Mouse (Mus musculus) liver, embryonic 15.5 days (tissue): Measurements from ENCODE around the gene Cpeb2. TPM values are rescaled to one million over a fixed set of nuclear protein-coding genes. Genes with fewer than 3 reads are reported as not detected.
A peak's percentile ranks its signal among the peaks of the same experiment; 100 is the strongest.

Experiments
- ATAC-seq: fragments of 200-750 bp; cut with Nextera tagmentation; 2 replicates; pipeline ENCODE4 v1.8.0; 2017; ENCODE audit warnings: moderate number of reproducible peaks, mild to moderate bottlenecking, moderate library complexity; ENCODE audit not compliant: insufficient read depth
- H3K27ac ChIP-seq: fragments of 300-500 bp; sonication (generic); replicated peaks from 2 replicates; pipeline ENCODE4 v1.5.1; 2015; ENCODE audit warnings: mild to moderate bottlenecking, inconsistent platforms
- H3K27me3 ChIP-seq: fragments of 300-500 bp; sonication (generic); 2 replicates; pipeline ENCODE4 v1.6.1; 2015; ENCODE audit warnings: mild to moderate bottlenecking, inconsistent platforms
- H3K36me3 ChIP-seq: fragments of 300-500 bp; sonication (generic); replicated peaks from 2 replicates; pipeline ENCODE4 v1.6.1; 2015; ENCODE audit warnings: moderate library complexity, mild to moderate bottlenecking, inconsistent platforms
- H3K4me1 ChIP-seq: fragments of 300-500 bp; sonication (generic); replicated peaks from 2 replicates; pipeline ENCODE4 v1.6.1; 2015; ENCODE audit warnings: inconsistent platforms
- H3K4me2 ChIP-seq: fragments of 300-500 bp; sonication (generic); 2 replicates; pipeline ENCODE4 v1.6.1; 2015; ENCODE audit warnings: moderate library complexity, mild to moderate bottlenecking, inconsistent platforms
- H3K4me3 ChIP-seq: fragments of 300-500 bp; sonication (generic); replicated peaks from 2 replicates; pipeline ENCODE4 v1.5.1; 2015; ENCODE audit warnings: mild to moderate bottlenecking, inconsistent platforms
- H3K9ac ChIP-seq: fragments of 300-500 bp; sonication (generic); 2 replicates; pipeline ENCODE4 v1.6.1; 2015; ENCODE audit warnings: moderate library complexity, mild to moderate bottlenecking, inconsistent platforms
- H3K9me3 ChIP-seq: fragments of 300-500 bp; sonication (generic); replicated peaks from 2 replicates; pipeline ENCODE4 v1.6.1; 2016; ENCODE audit warnings: inconsistent platforms
- WGBS: fragments of 180-500 bp; shearing (Covaris S2); methylation state at CpG from one replicate; pipeline ENCODE4 v1.1.7; 2015; ENCODE audit warnings: mixed read lengths; ENCODE audit not compliant: insufficient replicate concordance; 5-methylcytosine and 5-hydroxymethylcytosine counted together
- polyA plus RNA-seq: library from polyadenylated mRNA; unstranded; fragments of >200 nt; fragmentation: Nextera tagmentation; extraction: Ambion mirVana; gene quantifications from 2 replicates; pipeline ENCODE4 v1.2.1, GENCODE M21; 2015

The Cpeb2 gene
- polyA plus RNA-seq, 1 experiment from 2014 or later, result 1.0 TPM

DNA sequence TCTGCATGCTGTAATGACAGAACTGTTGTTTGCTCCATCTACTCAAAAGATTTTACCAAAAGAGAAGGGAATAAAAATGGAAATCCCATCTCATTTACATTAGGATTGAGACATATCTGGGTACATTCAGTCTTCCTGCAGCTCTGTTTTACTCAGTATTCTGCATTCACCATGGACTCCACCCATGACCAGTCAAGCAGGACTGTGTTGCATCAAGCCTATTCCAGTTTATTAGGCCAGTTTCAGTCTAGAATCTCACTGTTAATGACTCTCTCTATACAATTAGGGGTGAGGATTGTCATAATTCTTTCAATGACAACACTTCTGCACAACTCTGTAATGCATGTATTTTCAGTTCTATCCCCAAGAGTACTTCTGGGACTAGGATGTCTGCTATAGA lies 6.8 kb upstream of the Cpeb2 start:
- Histone ChIP-seq H3K36me3 (no peaks in the 10 kb centered on the region), H3K9ac (no peak overlapping the region), H3K4me3 (no peak overlapping the region), H3K27ac (no peak overlapping the region), H3K9me3 (no peaks in the 10 kb centered on the region), H3K27me3 (peaks cover 17% of the 10 kb centered on the region), H3K4me2 (no peak overlapping the region), H3K4me1 (no peaks in the 10 kb centered on the region; the same call in 1 of the 2 replicates)
- ATAC-seq, result no peak

DNA sequence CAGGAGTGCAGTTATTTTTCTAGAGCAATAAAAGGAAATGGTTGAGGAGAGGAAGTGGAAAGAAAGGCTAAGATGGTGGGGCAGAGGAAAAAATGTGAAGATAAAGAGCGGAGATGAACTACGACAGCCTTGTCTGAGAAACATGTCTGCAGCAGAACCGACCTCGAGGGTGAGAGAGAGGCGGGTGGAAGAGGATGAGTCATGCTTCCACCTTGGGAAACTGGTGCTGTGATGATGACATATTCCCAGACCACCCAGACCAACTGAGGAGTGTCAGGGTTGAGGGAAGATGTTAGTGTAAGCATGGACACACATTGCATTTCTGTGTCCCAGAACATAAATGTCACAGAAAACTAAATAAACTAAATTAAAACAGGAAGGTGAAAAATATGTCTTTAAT lies 5.4 kb upstream of the Cpeb2 start:
- no peak overlapping the region for H3K4me3 ChIP-seq
- no peak overlapping the region for H3K4me2 ChIP-seq
- H3K27ac ChIP-seq, result no peak overlapping the region
- H3K9me3 ChIP-seq, result no peaks in the 10 kb centered on the region
- no peak for ATAC-seq
- H3K9ac ChIP-seq, result no peak overlapping the region
- no peaks in the 10 kb centered on the region for H3K36me3 ChIP-seq
- H3K27me3 ChIP-seq, result peaks cover 29% of the 10 kb centered on the region
- no peaks in the 10 kb centered on the region; the same call in 1 of the 2 replicates for H3K4me1 ChIP-seq
- 17% methylated on average over 5 of the region's 5 CpGs for WGBS

DNA sequence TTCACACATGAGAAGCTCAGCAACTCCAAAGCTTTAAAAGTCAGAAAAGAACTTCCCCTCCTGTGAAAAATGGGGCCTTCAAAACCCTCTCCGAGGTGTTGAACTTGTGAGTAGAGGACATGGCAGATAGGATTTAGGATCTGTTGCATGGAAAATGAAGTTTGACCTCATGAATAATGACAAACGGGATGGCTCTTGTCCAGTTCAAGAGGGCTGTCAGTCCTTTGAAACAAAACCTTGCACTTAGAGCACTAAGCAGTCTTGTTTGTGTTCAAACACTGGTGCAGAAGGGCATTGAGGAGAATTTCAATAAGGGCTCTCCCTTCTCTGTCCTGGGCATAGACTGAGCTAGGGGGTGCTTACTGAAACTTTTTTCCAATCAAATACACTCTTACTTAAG lies 1.9 kb upstream of the Cpeb2 start:
- Histone ChIP-seq H3K4me3 (no peak overlapping the region), H3K4me1 (peaks cover 15% of the 10 kb centered on the region), H3K27ac (no peak overlapping the region), H3K4me2 (no peak overlapping the region), H3K27me3 (peaks cover 64% of the 10 kb centered on the region), H3K36me3 (no peaks in the 10 kb centered on the region), H3K9me3 (no peaks in the 10 kb centered on the region), H3K9ac (no peak overlapping the region)
- 49% methylated on average over 2 of the region's 2 CpGs for whole genome bisulfite sequencing
- no peak for ATAC-seq

DNA sequence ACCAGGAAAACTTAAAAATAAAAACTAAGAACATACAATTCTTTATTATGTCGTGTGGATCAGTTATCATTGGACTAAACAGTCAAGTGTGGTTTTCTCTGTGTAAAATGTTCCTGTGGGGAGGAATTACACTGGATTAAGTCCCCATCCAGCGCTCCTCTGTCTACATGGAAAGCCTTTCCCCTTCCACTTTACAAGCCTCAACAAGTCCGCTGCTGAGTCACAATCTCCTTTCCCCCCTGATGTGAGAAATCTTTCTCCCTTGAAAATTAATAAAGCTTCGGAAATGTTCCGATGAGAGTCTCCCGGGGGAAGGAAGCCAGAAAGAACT lies 856 bp upstream of the Cpeb2 start:
- Histone ChIP-seq H3K9ac (peak overlapping the region; percentile 47; the same call in 1 of the 2 replicates), H3K4me1 (peaks cover 15% of the 10 kb centered on the region), H3K4me3 (peak overlapping the region; percentile 70), H3K4me2 (peak overlapping the region; percentile 92), H3K36me3 (no peaks in the 10 kb centered on the region), H3K27ac (peak overlapping the region; percentile 90), H3K9me3 (no peaks in the 10 kb centered on the region), H3K27me3 (peaks cover 67% of the 10 kb centered on the region)
- 2% methylated on average over 6 of the region's 6 CpGs for WGBS
- ATAC-seq, result no peak

DNA sequence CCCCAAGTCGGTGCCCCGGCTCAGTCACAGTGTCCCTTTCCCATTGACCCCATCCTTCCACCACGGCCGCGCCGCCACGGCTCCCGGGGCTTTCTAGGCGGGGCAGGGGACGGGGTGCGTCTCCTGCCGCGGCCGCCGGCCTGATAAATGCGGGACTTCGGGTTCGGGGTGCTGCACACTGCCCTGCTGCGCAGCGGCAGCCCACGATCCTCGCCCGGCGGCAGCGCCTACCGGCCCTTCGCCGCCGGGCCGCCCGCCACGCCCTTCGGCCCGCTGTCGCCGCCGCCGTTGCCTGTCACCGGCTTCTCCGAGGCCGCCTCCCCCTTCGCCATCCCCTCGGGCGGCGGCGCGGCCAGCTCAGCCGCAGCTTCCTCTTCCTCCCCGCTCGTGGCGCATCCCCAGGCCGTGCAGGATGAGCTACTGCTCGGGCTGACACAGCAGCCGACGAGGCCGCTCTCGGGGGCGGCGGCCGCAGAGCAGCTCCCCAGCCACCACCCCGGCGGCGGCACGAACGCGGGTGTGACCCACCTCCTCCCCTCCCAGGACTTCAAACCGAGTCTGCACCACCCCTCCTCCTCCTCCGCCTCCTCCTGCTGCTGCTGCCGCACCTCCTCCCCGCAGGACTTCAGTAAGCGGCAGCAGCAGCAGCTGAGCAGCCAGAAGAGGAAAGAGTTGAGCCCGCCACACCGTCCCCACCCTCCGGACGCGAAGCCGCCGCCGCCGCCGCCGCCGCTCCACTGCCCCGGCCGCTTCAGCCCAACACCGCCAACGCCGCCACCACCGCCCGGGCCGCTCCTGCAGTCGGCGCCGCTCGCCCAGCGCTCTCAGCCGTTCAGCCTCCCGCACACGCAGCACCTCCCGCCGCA lies 579 bp downstream of the Cpeb2 start:
- Histone ChIP-seq H3K9me3 (no peaks in the 10 kb centered on the region), H3K9ac (peak overlapping the region; percentile 72), H3K27ac (peak overlapping the region; percentile 90), H3K4me2 (peak overlapping the region; percentile 92), H3K4me3 (peak overlapping the region; percentile 70), H3K4me1 (peaks cover 15% of the 10 kb centered on the region), H3K36me3 (no peaks in the 10 kb centered on the region), H3K27me3 (peaks cover 67% of the 10 kb centered on the region)
- under 1% methylated on average over 75 of the region's 101 CpGs for WGBS
- ATAC-seq, result peak; percentile 49

DNA sequence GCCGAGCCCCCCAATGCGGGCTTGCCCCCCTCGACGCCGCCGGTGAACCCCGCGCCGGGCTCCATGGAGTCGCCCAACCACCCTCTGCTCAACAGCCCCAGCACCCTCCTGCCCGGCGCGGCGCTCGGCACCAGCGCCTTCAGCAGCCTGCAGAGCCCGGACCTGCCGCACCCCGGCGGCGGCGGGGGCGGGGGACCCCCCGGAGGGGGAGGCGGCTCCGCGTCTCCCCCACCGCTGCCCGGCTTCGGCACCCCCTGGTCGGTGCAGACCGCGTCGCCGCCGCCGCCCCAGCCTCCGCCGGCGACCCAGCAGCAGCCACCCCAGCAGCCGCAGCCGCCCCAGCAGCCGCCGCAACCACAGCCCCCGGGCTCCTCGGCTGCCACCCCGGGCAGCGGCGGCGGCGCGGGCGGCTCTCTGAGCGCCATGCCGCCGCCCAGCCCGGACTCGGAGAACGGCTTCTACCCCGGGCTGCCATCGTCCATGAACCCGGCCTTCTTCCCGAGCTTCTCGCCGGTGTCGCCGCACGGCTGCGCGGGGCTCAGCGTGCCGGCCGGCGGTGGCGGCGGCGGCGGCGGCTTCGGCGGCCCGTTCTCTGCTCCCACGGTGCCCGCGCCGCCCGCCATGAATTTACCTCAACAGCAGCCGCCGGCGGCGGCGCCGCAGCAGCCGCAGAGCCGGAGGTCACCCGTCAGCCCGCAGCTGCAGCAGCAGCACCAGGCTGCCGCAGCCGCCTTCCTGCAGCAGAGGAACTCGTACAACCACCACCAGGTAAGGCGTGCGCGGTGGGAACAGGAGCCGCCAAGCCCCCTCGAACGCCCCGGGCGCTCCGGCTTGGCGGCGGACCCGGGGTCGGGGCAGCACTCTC lies 1.6 kb downstream of the Cpeb2 start:
- Histone ChIP-seq H3K27ac (peak overlapping the region; percentile 90), H3K9ac (peak overlapping the region; percentile 72), H3K4me1 (peaks cover 15% of the 10 kb centered on the region), H3K9me3 (no peaks in the 10 kb centered on the region), H3K4me2 (peak overlapping the region; percentile 92), H3K27me3 (peaks cover 62% of the 10 kb centered on the region), H3K36me3 (no peaks in the 10 kb centered on the region), H3K4me3 (peak overlapping the region; percentile 70)
- ATAC-seq, result peak; percentile 8; the same call in 1 of the 2 replicates
- under 1% methylated on average over 102 of the region's 113 CpGs for WGBS

DNA sequence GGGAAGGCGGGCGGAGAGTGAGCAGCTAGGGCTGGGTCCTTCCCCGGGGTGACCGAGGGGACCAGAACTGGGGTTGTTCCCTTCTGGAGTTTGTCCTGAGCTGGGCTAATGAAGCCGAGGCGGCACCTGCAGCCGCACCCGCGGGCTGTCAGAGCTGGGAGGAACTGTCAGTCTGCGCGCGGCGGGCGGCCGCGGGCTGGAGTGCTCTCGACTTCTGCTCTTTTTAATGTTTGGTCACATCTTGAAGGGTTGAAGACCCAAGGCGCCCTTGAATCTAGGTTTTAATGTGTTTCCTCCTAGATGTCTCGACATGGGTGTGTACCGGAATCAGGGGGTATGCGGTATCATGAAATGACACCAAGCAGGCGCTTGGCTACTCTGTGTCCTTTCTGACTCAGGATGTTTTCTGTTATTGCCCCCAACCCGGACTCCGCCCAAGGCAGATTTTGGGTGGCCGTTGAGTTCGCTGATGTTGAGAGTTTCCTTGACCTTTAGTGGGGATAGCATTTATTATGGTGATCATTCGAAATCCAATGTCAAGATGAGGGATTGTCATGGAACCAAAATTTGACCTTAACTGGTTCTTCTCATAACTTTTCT lies 2.3 kb downstream of the Cpeb2 start:
- no peak for ATAC-seq
- Histone ChIP-seq H3K4me2 (peak overlapping the region; percentile 92), H3K9ac (peak overlapping the region; percentile 72), H3K36me3 (no peaks in the 10 kb centered on the region), H3K27me3 (peaks cover 56% of the 10 kb centered on the region), H3K27ac (peak overlapping the region; percentile 90), H3K4me1 (peaks cover 15% of the 10 kb centered on the region), H3K9me3 (no peaks in the 10 kb centered on the region), H3K4me3 (peak overlapping the region; percentile 70)
- WGBS, result 2% methylated on average over 27 of the region's 27 CpGs

DNA sequence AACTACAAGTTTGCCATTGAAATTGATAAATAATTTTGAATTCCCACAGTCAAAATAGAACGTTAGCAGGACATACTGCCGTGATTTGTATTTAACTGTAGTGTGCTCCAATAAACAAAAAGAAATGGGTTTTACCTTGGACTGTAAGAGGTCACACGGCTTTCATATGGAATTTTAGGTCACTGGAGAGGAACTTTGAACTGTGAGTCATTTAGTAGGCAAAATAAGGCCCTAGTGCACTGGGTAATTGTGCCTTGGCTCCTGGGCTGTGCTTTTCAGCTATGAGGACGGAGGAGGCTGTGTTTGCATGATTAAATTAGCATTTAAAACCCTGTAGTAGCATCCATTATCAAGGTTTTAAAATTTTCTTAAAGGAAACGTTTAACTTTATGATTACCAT lies 3.0 kb downstream of the Cpeb2 start:
- Histone ChIP-seq H3K4me2 (peak overlapping the region; percentile 92), H3K27ac (no peak overlapping the region), H3K9ac (no peak overlapping the region), H3K36me3 (no peaks in the 10 kb centered on the region), H3K4me1 (peaks cover 15% of the 10 kb centered on the region), H3K9me3 (no peaks in the 10 kb centered on the region), H3K27me3 (peaks cover 54% of the 10 kb centered on the region), H3K4me3 (peak overlapping the region; percentile 70)
- ATAC-seq, result no peak
- 33% methylated on average over 5 of the region's 5 CpGs for WGBS

DNA sequence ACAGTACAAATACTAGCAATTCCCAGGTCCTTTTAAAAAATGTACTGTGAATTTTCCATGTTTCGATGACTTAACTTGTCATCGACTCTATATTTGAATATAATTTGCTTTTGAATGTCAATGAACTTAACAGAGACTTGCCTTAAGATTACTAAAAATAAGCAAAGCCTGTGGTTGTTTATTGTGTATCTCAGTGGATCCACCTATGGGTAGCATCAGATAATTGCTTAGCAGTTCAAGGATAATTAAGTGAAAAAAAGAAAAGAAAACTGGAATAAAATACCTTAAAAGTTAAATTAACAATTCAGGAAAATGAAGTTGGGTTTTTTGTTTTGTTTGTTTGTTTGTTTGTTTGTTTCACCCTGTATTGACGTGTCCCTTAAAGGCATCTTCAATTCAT lies 3.5 kb downstream of the Cpeb2 start:
- Histone ChIP-seq H3K4me3 (no peak overlapping the region), H3K9ac (no peak overlapping the region), H3K4me1 (peaks cover 15% of the 10 kb centered on the region; the same call in 1 of the 2 replicates), H3K4me2 (no peak overlapping the region), H3K9me3 (no peaks in the 10 kb centered on the region), H3K36me3 (no peaks in the 10 kb centered on the region), H3K27ac (no peak overlapping the region), H3K27me3 (peaks cover 49% of the 10 kb centered on the region)
- 59% methylated on average over 3 of the region's 3 CpGs for WGBS
- no peak for ATAC-seq

DNA sequence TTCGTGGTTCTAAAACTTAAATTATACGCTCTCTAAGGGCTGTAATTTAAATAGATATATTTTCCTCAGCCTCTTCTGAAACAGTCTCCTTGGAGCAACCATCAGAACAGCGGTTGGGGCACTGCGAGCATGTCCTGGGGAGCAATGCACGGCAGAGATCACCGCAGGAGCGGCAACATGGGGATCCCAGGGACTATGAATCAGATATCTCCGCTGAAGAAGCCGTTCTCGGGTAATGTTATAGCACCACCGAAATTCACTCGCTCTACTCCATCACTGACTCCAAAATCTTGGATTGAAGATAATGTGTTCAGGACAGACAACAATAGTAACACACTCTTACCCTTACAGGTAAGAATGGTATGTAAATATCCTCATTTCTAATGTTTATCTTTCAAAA lies 4.3 kb downstream of the Cpeb2 start:
- H3K4me3 ChIP-seq, result no peak overlapping the region
- H3K9ac ChIP-seq, result no peak overlapping the region
- no peak overlapping the region for H3K27ac ChIP-seq
- 79% methylated on average over 12 of the region's 12 CpGs for WGBS
- no peaks in the 10 kb centered on the region for H3K9me3 ChIP-seq
- peaks cover 15% of the 10 kb centered on the region; the same call in 1 of the 2 replicates for H3K4me1 ChIP-seq
- no peaks in the 10 kb centered on the region for H3K36me3 ChIP-seq
- ATAC-seq, result no peak
- peaks cover 44% of the 10 kb centered on the region for H3K27me3 ChIP-seq
- no peak overlapping the region for H3K4me2 ChIP-seq
